Mouse (Mus musculus) ES-E14 (cell line): ENCODE data around the gene Fars2. TPM values are rescaled to one million over a fixed set of nuclear protein-coding genes. Genes with fewer than 3 reads are reported as not detected.

Experiments used
- DNase-seq: peaks from one replicate; pipeline ENCODE4 v3.0.0-alpha.2; 2013; ENCODE audit warnings: low read depth, low spot score
- H3K27ac ChIP-seq: 2 replicates; pipeline ENCODE4 v1.5.1; 2012; ENCODE audit warnings: low read depth, mild to moderate bottlenecking, low read length, moderate library complexity, mixed read lengths; ENCODE audit not compliant: poor library complexity, insufficient read depth, severe bottlenecking
- H3K36me3 ChIP-seq: 2 replicates; pipeline ENCODE4 v1.6.1; 2012; ENCODE audit warnings: mild to moderate bottlenecking, low read length, moderate library complexity, mixed read lengths; ENCODE audit not compliant: control insufficient read depth, poor library complexity, insufficient read depth, severe bottlenecking
- H3K4me1 ChIP-seq, 2 experiments: fragments of 150-350 bp in 1 of 2; sonication (generic) in 1 of 2; 2 replicates each; pipeline ENCODE4 v1.6.1; 2012; ENCODE audit warnings: low read length in 2 of 2, mild to moderate bottlenecking in 1 of 2, mixed read lengths in 1 of 2; ENCODE audit not compliant: control insufficient read depth in 2 of 2, insufficient read depth in 2 of 2, poor library complexity in 1 of 2
- H3K4me3 ChIP-seq, 2 experiments: fragments of 150-350 bp in 1 of 2; sonication (generic) in 1 of 2; 2 replicates each; pipeline ENCODE4 v1.5.1; 2012; ENCODE audit warnings: low read length in 2 of 2, low read depth in 1 of 2, mild to moderate bottlenecking in 1 of 2, mixed read lengths in 1 of 2; ENCODE audit not compliant: insufficient read depth in 1 of 2, poor library complexity in 1 of 2, severe bottlenecking in 1 of 2
- H3K9ac ChIP-seq: 2 replicates; pipeline ENCODE4 v1.6.1; 2012; ENCODE audit warnings: low read depth, mild to moderate bottlenecking, low read length, mixed read lengths; ENCODE audit not compliant: poor library complexity, insufficient read depth, severe bottlenecking
- H3K9me3 ChIP-seq: fragments of 150-350 bp; sonication (generic); 2 replicates; pipeline ENCODE4 v1.6.1; 2012; ENCODE audit warnings: low read depth, mild to moderate bottlenecking, low read length; ENCODE audit not compliant: control insufficient read depth, insufficient read depth
- CHD2 ChIP-seq: IDR thresholded peaks from 2 replicates; pipeline ENCODE4 v1.6.1; 2014; ENCODE audit warnings: mild to moderate bottlenecking, low read depth, low read length, inconsistent platforms
- HCFC1 ChIP-seq: IDR thresholded peaks from 2 replicates; pipeline ENCODE4 v1.6.1; 2012; ENCODE audit warnings: low read length, inconsistent platforms, borderline replicate concordance; ENCODE audit not compliant: insufficient read depth
- MAFK ChIP-seq: IDR thresholded peaks from 2 replicates; pipeline ENCODE4 v1.6.1; 2014; ENCODE audit warnings: mild to moderate bottlenecking, low read depth, low read length, inconsistent platforms; ENCODE audit not compliant: insufficient read depth
- ZC3H11A ChIP-seq: IDR thresholded peaks from 2 replicates; pipeline ENCODE4 v1.6.1; 2012; ENCODE audit warnings: low read depth, mild to moderate bottlenecking, inconsistent platforms, low read length, borderline replicate concordance
- ZNF384 ChIP-seq: IDR thresholded peaks from 2 replicates; pipeline ENCODE4 v1.6.1; 2012; ENCODE audit warnings: low read depth, low read length, inconsistent platforms
- in situ Hi-C, 2 experiments: fragments of 600-800 bp; cut with MboI; formaldehyde crosslinking; loops; one replicate each; pipeline ENCODE4 v1.15.1; 2025; ENCODE audit warnings: low sequenced_read_pairs in 2 of 2, inconsistent platforms in 1 of 2; ENCODE audit not compliant: unreplicated experiment in 2 of 2
- total RNA-seq: library from RNA; depleted of rRNA; stranded (reverse); fragments of 300-350 nt; gene quantifications from 2 replicates; pipeline ENCODE4 v1.2.3, GENCODE M21; 2012

Fars2 gene
- total RNA-seq, 1 experiment, result 22.0 TPM

DNA sequence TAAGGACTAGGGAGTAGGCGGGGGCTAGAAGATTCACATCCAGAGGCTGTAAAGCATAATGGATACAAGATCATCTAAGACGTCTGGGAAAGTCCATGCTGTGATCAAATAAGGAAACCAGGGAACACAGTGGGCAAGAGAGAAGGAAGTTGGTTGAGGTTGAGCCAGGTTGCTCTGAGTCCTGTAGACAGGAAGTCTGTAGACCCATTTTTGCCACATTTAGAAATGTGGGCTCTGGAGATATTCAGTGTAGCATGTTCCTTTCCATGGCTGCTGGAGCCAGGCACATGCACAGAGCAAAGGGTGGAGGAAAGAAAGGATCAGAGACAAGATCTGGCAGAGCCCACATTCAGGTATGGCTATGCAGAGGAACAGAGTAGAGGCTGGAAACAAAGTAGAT, 378.8 kb downstream of the Fars2 start:
- Histone ChIP-seq H3K4me3 (no peak overlapping the region), H3K4me1 (no peaks in the 10 kb centered on the region), H3K9me3 (no peaks in the 10 kb centered on the region), H3K27ac (no peak overlapping the region), H3K9ac (no peak overlapping the region), H3K36me3 (no peaks in the 10 kb centered on the region)
- in situ Hi-C loops, result no loop called here
- no peak for DNase-seq
- TF ChIP-seq CHD2 (no peak), ZC3H11A (no peak), HCFC1 (no peak), ZNF384 (no peak), MAFK (no peak)

- DNase-seq, result no peak
- no peaks in the 10 kb centered on the region for H3K36me3 ChIP-seq
- no peak overlapping the region for H3K9ac ChIP-seq
- H3K27ac ChIP-seq, result no peak overlapping the region
- no peaks in the 10 kb centered on the region for H3K4me1 ChIP-seq
- H3K9me3 ChIP-seq, result no peaks in the 10 kb centered on the region
- in situ Hi-C loops, result no loop called here
- TF ChIP-seq HCFC1, result no peak
- TF ChIP-seq CHD2, result no peak
- no peak for TF ChIP-seq ZNF384
- no peak for TF ChIP-seq MAFK
- TF ChIP-seq ZC3H11A, result no peak
- H3K4me3 ChIP-seq, result no peak overlapping the region
These were observed 380.1 kb downstream of the Fars2 start for GRCm38 (mm10) chr13:36497346-36497745.

- in situ Hi-C loops, result no loop called here
- no peaks in the 10 kb centered on the region for H3K36me3 ChIP-seq
- no peak overlapping the region for H3K4me3 ChIP-seq
- no peak overlapping the region for H3K27ac ChIP-seq
- DNase-seq, result no peak
- no peaks in the 10 kb centered on the region for H3K4me1 ChIP-seq
- no peak overlapping the region for H3K9ac ChIP-seq
- TF ChIP-seq ZC3H11A (no peak), HCFC1 (no peak), MAFK (no peak), ZNF384 (no peak), CHD2 (no peak)
- H3K9me3 ChIP-seq, result no peaks in the 10 kb centered on the region
These were observed 383.2 kb downstream of the Fars2 start for GRCm38 (mm10) chr13:36500370-36500905.

DNA sequence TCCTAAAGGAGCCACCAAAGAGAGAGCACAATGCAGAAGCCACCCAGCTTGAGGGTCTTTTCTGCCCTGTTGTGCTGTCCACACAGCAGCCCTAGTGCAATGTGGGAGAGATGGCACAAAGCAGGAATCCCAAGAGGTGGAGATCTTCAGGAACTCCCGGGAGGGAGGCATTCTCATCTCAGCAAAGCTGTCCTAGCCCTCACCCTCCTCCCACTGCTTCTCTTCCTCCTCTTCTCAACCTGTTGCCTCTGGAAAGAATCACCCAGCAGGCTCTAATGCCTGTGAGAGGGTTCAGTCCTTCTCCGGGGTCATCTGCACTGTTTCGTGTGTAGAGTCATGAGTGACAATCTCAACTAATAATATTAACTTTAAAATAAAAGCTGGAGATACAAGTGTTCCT, 386.3 kb downstream of the Fars2 start:
- Histone ChIP-seq H3K4me3 (no peak overlapping the region), H3K36me3 (no peaks in the 10 kb centered on the region), H3K9me3 (no peaks in the 10 kb centered on the region), H3K9ac (no peak overlapping the region), H3K27ac (no peak overlapping the region), H3K4me1 (no peaks in the 10 kb centered on the region)
- TF ChIP-seq ZC3H11A (no peak), CHD2 (no peak), HCFC1 (no peak), MAFK (no peak), ZNF384 (no peak)
- in situ Hi-C loops, result no loop called here
- no peak for DNase-seq

DNA sequence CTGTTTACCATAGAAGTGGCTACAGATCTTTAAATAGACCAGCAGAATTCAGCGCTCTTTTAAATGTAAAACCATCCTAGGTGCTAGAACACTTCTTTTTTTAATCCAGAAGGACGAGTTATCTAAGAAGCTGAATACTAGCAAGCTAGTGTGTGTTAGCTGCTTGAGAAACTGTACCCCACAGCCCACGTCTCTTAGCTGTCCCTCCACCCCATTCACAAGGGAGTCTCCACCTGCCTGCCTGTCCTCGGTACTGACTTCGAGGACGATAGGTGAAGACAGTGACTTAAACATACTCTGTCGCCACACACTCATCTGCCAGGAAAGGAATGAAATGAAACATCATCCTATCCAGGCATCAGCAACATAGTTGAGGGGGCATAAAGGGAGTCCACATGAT, 386.8 kb downstream of the Fars2 start:
- Histone ChIP-seq H3K36me3 (no peaks in the 10 kb centered on the region), H3K27ac (no peak overlapping the region), H3K4me1 (no peaks in the 10 kb centered on the region), H3K9me3 (no peaks in the 10 kb centered on the region), H3K9ac (no peak overlapping the region), H3K4me3 (no peak overlapping the region)
- DNase-seq, result no peak
- TF ChIP-seq MAFK (no peak), ZC3H11A (no peak), CHD2 (no peak), ZNF384 (no peak), HCFC1 (no peak)
- in situ Hi-C loops, result no loop called here
